Mouse (Mus musculus) brain, adult 2 months (tissue): ENCODE measurements around the gene Eda.
"Not testable (repeated sequence)": the region's sequence is repeated elsewhere in the genome, so short reads cannot be mapped to it uniquely, and the experiment has no call there.

Source experiments
- DNase-seq: peaks from one replicate; pipeline ENCODE4 v3.0.0; 2011; ENCODE audit warnings: low read depth, low spot score

The Eda gene

GRCm38 (mm10) chrX:100401657-100402056, 426.3 kb downstream of the Eda start:
- no peak for DNase-seq

DNA sequence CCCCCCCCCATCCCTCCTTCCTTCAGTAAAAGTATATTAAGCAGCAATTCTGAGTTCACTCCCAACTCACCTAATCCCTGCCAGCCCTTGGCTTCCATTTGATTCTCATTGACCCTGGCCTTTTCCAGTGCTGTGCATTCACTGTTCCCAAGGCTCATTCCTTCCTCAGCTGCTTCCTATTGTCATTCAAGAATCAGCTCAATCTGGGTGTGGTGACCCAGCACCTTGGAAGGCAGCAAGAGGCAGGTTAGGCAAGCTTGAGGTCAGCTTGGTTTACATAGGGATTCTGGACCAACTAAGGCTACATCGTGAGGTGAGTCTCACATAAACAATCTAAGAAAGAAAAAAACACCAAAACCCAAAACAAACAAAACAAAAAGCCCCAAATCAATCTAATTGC, 433.8 kb downstream of the Eda start:
- no peak for DNase-seq

DNA sequence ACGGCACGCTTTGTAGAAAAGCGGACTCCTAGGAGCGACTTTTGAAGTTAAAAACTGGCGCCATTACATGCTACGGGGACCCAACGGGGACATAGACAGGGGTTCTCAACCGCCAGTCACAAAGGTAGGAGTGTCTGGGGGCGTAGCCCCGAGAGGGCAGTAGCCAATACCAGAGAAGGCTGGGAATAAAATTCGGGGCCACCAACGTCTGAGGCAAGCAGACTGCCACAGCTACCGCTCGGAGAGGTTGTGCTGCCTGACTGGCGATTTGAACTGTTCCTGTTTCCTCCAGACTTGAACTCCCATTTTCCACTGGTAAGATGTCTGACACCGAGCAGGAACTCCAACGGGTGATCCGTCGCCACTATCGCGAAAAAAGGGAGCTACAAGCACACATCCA, 453.3 kb downstream of the Eda start, which contains the start of gene Otud6a:
Otud6a (plus strand) TSS at position 321 of the 400 bp plus-strand sequence.
- no peak for DNase-seq

DNA sequence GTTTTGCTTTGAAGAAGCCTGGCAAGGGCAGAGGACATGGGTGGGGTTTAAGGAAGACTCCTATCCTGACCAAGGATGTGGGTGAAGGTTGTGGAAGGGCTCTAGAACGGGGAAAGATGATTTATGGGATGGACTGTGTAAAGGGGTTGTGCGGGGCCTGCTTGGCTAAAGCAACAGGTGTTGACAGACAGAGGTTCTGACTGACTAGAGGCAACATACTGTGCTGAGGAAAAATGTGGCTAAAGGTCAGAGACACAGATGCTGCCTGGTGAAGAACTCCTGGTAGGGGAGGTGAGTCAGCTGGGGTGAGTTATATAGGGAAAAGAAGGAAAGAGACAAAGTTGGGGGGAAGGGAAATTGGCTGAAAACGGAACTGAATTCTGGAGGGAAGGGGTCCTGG, 456.9 kb downstream of the Eda start:
- no peak for DNase-seq

DNA sequence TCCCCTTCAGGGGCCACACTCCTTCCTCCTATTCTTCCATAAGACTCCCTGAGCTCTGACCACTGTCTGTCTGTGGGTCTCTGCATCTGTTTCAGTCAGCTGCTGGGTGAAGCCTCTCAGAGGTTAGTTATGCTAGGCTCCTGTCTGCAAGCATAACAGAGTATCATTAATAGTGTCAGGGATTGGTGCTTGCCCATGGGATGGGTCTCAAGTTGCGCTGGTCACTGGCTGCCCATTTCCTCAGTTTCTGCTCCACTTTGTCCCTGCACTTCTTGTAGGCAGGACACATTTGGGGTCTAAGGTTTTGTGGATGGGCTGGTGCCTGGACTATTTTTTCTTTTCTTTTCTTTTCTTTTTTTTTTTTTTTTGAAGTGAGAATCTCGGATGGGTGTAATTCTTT, 467.2 kb downstream of the Eda start, which contains the start of gene Awat2:
Awat2 (minus strand) TSS at position 101 of the 400 bp plus-strand sequence.
- DNase-seq = not testable (repeated sequence)

DNA sequence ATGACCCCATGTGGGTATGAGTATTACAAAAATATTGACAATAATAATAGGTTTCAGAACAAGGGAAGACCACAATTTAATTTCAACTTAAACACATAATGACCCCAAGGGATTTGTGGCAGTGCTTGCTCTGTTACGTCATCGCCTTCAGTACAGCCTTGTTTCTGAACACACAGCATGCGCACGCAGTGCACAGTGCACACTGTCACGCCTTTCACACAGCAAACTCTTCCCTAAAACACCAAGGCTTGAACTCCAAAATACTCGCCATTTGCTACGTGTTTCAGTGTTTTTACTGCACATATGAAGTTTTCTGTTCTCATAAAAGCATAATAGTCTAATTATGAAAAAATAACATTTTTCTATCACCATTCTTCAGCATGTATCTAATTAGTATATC, 468.1 kb downstream of the Eda start:
- DNase-seq = no peak
